Mouse (Mus musculus) heart, embryonic 15.5 days (tissue): Measurements from ENCODE around the gene Sde2. TPM values are rescaled to one million over a fixed set of nuclear protein-coding genes. Genes with fewer than 3 reads are reported as not detected.

Source experiments
- ATAC-seq: fragments of 200-750 bp; cut with Nextera tagmentation; replicated peaks from 2 replicates; pipeline ENCODE4 v1.8.0; 2017; ENCODE audit warnings: low read depth, moderate TSS enrichment; ENCODE audit not compliant: insufficient number of reproducible peaks, insufficient read depth, low FRiP score
- H3K27ac ChIP-seq: fragments of 300-500 bp; sonication (generic); 2 replicates; pipeline ENCODE4 v1.5.1; 2015; ENCODE audit warnings: mild to moderate bottlenecking, inconsistent platforms
- H3K27me3 ChIP-seq: fragments of 300-500 bp; sonication (generic); 2 replicates; pipeline ENCODE4 v1.6.1; 2015; ENCODE audit warnings: inconsistent platforms
- H3K36me3 ChIP-seq: fragments of 300-500 bp; sonication (generic); 2 replicates; pipeline ENCODE4 v1.6.1; 2015; ENCODE audit warnings: mild to moderate bottlenecking, inconsistent platforms
- H3K4me1 ChIP-seq: fragments of 300-500 bp; sonication (generic); replicated peaks from 2 replicates; pipeline ENCODE4 v1.6.1; 2015; ENCODE audit warnings: inconsistent platforms
- H3K4me2 ChIP-seq: fragments of 300-500 bp; sonication (generic); 2 replicates; pipeline ENCODE4 v1.6.1; 2015; ENCODE audit warnings: inconsistent platforms, mild to moderate bottlenecking, moderate library complexity
- H3K4me3 ChIP-seq: fragments of 300-500 bp; sonication (generic); 2 replicates; pipeline ENCODE4 v1.5.1; 2015; ENCODE audit warnings: mild to moderate bottlenecking, inconsistent platforms
- H3K9ac ChIP-seq: fragments of 300-500 bp; sonication (generic); 2 replicates; pipeline ENCODE4 v1.6.1; 2015; ENCODE audit warnings: mild to moderate bottlenecking, inconsistent platforms
- H3K9me3 ChIP-seq: fragments of 300-500 bp; sonication (generic); replicated peaks from 2 replicates; pipeline ENCODE4 v1.6.1; 2016; ENCODE audit warnings: inconsistent platforms
- WGBS: fragments of 180-500 bp; shearing (Covaris S2); methylation state at CpG from one replicate; pipeline ENCODE4 v1.1.7; 2015; ENCODE audit warnings: mixed read lengths; 5-methylcytosine and 5-hydroxymethylcytosine counted together
- polyA plus RNA-seq: library from polyadenylated mRNA; unstranded; fragments of >200 nt; fragmentation: Nextera tagmentation; extraction: Ambion mirVana; gene quantifications from 2 replicates; pipeline ENCODE4 v1.2.1, GENCODE M21; 2015

The Sde2 gene
- polyA plus RNA-seq, 1 experiment from 2014 or later, result 20.8 TPM

DNA sequence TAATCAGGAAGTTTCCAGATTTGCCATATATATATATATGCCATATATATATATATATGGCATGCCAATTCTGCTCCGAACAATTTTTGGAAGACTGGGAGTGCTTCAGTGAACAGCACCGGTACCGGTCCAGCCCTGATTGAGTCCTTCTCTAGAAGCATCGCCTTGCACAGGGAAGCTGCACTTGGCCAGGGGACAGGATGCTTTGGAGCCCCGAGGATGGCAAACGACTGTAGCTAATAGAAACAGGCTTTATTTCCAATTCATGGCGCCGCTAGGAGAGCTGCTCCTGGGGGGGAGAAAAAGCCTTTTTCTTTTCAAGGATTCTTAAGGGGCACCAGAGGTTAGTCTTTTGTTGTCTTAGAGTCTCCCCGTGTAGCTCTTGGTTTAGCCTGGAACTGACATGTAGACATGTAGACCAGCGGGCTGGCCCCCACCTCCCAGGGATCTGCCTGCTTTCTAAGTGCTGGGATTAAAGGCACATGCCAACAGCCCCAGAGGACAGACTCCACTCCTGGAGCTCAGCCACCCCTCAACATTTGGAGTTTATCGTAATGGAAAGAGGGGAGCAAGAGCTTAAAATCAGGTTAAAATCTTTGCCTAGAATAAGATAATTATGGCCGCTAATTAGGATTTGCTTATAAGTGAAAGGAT is 35.4 kb upstream of the Sde2 start:
- Histone ChIP-seq H3K4me2 (no peak overlapping the region), H3K9ac (no peak overlapping the region), H3K4me3 (no peak overlapping the region), H3K36me3 (peaks cover 6% of the 10 kb centered on the region), H3K27ac (no peak overlapping the region), H3K27me3 (no peaks in the 10 kb centered on the region), H3K9me3 (no peaks in the 10 kb centered on the region), H3K4me1 (peaks cover 18% of the 10 kb centered on the region)
- ATAC-seq, result no peak
- WGBS, result 63% methylated on average over 12 of the region's 12 CpGs

DNA sequence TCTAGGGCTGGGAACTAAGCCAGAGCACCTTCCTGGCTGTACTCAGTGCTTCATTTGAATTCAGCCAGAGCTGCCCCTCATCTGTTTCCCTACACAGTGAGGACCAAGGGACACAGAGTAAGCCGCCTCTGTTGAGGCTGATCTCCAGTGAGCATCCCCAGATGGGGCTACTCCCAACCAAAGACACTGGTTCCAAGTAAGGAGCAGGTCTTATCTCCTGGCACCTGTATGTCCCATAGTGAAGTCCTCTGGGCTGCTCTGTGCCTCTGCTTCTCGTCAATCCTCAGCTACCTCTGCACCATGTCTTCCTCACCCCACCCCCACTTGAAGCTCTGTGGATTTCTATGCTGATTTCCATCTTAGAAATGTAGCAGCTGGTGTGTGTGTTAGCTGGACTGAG is 32.9 kb upstream of the Sde2 start:
- Histone ChIP-seq H3K27ac (no peak overlapping the region), H3K27me3 (no peaks in the 10 kb centered on the region), H3K4me2 (no peak overlapping the region), H3K4me1 (peaks cover 12% of the 10 kb centered on the region), H3K36me3 (no peaks in the 10 kb centered on the region), H3K4me3 (no peak overlapping the region), H3K9me3 (no peaks in the 10 kb centered on the region), H3K9ac (no peak overlapping the region)
- WGBS, result 40% methylated on average over 2 of the region's 2 CpGs
- no peak for ATAC-seq

DNA sequence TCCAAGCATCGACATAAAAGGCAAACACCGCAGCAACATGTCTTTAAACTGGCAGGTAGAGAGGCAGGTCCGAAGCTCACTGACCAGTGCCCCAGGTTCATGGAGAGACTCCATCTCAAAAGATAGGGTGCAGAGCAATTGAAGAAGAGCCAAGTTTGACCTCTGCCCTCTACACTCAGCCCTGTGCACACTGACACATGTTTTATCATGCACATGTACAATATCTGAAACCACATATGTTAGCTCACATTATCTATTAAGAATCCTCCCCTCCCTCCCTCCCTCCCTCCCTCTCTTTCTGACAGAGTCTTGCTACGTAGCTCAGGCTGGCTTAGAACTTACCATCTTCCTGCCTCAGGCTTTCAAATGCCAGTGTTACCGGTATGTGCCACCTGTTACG is 29.8 kb upstream of the Sde2 start:
- ATAC-seq, result no peak
- whole genome bisulfite sequencing, result 81% methylated on average over 6 of the region's 6 CpGs
- no peaks in the 10 kb centered on the region for H3K4me1 ChIP-seq

DNA sequence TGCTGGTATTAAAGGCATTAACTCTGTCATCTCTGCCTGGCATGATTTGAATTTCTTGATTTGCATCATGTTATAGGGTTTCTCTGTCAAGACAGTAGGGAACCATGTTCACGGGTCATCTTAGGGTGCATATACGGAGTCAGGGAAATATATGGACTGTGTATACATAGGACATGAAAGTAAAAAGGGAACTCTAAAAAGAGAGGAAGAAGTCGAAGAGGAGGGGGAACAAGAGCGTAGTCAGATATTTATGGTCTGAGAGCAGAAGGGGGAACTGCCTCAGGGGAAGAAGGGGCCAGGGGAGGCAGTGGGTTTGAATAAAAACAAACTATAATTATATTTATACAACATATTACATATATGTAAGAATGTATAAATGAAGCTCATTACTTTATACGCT is 28.7 kb upstream of the Sde2 start:
- WGBS, result 78% methylated on average over 5 of the region's 5 CpGs
- no peak overlapping the region for H3K4me3 ChIP-seq
- H3K4me2 ChIP-seq, result no peak overlapping the region
- no peak overlapping the region for H3K9ac ChIP-seq
- ATAC-seq, result no peak
- H3K36me3 ChIP-seq, result no peaks in the 10 kb centered on the region
- H3K4me1 ChIP-seq, result no peaks in the 10 kb centered on the region
- no peaks in the 10 kb centered on the region for H3K27me3 ChIP-seq
- H3K9me3 ChIP-seq, result no peaks in the 10 kb centered on the region
- no peak overlapping the region for H3K27ac ChIP-seq

More for the DNA sequence above, 29.8 kb upstream of the Sde2 start:
- Histone ChIP-seq H3K9me3 (no peaks in the 10 kb centered on the region), H3K27ac (no peak overlapping the region), H3K4me3 (no peak overlapping the region), H3K9ac (no peak overlapping the region), H3K4me2 (no peak overlapping the region), H3K27me3 (no peaks in the 10 kb centered on the region), H3K36me3 (no peaks in the 10 kb centered on the region)

DNA sequence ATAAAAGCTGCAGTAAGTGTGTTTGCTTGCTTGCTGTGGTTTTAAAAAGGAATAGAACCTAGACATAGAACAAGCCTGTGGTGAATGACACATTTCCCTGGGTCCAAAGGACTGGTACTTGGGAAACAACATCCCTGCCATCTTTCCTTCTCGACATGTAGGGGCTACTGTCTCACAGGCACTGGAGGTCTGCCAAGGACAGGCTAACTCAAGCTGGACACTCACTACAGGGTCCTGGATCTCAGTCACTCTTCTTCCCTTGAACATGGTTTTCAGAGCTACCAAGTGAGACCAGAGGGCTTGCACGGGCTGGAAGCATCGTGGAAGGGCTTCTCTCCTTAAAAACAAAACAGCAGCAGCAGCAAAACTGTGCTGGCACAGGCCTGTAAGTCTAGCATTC is 27.2 kb upstream of the Sde2 start:
- Histone ChIP-seq H3K27ac (no peak overlapping the region), H3K9me3 (no peaks in the 10 kb centered on the region), H3K36me3 (no peaks in the 10 kb centered on the region), H3K4me2 (no peak overlapping the region), H3K4me3 (no peak overlapping the region), H3K27me3 (no peaks in the 10 kb centered on the region), H3K4me1 (no peaks in the 10 kb centered on the region), H3K9ac (no peak overlapping the region)
- 73% methylated on average over 3 of the region's 3 CpGs for WGBS
- no peak for ATAC-seq

DNA sequence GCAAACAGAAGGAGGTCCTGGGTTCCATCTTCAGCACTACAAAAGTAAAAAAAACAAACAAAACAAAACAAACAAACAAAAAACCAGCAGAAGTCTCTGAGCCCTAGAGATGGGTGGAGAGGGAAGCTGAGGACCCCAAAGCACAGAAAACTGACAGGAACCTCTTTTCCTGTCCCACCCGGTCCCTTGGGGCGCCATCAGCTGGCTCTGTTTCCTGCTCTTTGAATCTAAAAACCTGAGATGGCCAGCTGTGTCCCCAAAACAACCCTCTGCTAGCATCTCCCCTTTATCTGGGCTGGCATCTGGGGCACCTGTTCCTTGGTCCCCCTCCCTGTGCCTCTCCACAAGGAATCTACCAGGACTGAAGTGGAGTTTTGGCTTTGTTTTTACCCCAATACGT is 26.2 kb upstream of the Sde2 start:
- Histone ChIP-seq H3K27ac (no peak overlapping the region), H3K4me3 (no peak overlapping the region), H3K36me3 (no peaks in the 10 kb centered on the region), H3K9ac (no peak overlapping the region), H3K9me3 (no peaks in the 10 kb centered on the region), H3K4me2 (no peak overlapping the region), H3K4me1 (peaks cover 2% of the 10 kb centered on the region), H3K27me3 (no peaks in the 10 kb centered on the region)
- WGBS, result 55% methylated on average over 3 of the region's 3 CpGs
- no peak for ATAC-seq

DNA sequence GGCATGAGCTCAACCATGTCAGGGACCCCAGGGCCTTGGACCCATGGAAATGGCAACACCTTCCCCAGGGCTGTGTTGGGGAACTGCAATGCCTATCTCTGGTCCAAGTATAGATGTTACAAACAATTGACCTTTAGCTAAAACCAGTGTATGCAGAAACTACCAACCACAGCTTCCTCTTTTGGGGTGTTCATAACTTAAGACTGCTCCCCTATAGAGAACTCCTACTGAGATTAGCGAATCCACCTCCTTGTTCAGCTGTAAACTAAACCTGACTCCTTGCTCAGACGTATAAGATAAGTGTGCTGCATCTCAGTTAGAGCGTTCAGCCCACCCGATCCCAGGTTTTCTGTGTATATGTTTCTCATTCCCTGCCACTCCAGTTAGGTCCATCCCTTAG is 24.3 kb upstream of the Sde2 start:
- Histone ChIP-seq H3K9ac (no peak overlapping the region), H3K27ac (no peak overlapping the region), H3K4me3 (no peak overlapping the region), H3K27me3 (no peaks in the 10 kb centered on the region), H3K4me1 (peaks cover 15% of the 10 kb centered on the region), H3K36me3 (no peaks in the 10 kb centered on the region), H3K9me3 (no peaks in the 10 kb centered on the region), H3K4me2 (no peak overlapping the region)
- 83% methylated on average over 4 of the region's 4 CpGs for WGBS
- ATAC-seq, result no peak

DNA sequence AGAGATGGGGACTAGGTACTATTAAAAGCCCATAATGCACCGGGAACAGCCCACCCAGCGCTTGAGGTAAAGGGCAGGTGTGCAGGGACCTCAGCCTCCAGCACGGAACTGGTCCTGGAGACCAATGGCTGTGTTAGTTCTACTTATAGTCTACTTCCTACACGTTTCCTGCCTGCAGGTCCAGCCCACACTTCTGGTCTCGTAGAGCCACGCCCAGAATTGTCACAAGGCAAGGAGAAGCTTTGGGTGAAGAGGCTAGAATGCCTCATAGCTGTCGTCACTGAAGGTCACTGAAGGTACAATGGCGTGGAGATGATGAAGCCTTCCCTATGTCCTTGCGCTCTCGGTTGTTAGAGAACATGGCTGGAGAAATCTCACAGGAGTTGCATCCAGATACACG is 21.2 kb upstream of the Sde2 start:
- no peak overlapping the region for H3K27ac ChIP-seq
- H3K9ac ChIP-seq, result no peak overlapping the region
- no peak overlapping the region for H3K4me3 ChIP-seq
- H3K4me1 ChIP-seq, result peaks cover 15% of the 10 kb centered on the region
- WGBS, result 70% methylated on average over 11 of the region's 11 CpGs
- peak overlapping the region; percentile 44; the same call in 1 of the 2 replicates for H3K4me2 ChIP-seq
- no peak for ATAC-seq
- H3K9me3 ChIP-seq, result no peaks in the 10 kb centered on the region
- H3K27me3 ChIP-seq, result no peaks in the 10 kb centered on the region
- no peaks in the 10 kb centered on the region for H3K36me3 ChIP-seq

DNA sequence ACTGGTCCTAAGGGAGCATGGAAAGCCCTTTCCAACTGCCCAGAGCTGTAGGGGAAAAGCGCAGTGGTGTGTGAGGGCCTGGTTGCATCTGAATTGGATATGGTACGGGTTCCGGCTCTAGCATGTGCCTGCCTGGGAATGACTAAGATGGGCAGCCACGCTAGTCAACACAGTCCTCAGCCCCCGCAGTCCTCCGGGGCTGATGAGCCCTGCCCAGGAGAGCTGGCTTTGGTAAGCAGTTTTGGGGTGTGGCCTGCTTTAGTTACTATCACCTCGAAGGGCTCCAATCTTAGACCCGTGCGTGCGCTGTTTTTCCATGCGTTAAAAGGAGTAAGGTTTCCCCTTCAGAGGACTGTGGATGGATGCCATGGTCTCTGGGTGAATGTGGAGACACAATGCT is 20.8 kb upstream of the Sde2 start:
- no peaks in the 10 kb centered on the region for H3K36me3 ChIP-seq
- H3K4me1 ChIP-seq, result peaks cover 15% of the 10 kb centered on the region
- 59% methylated on average over 11 of the region's 11 CpGs for WGBS
- H3K9ac ChIP-seq, result no peak overlapping the region
- ATAC-seq, result peak; percentile 47; the same call in 1 of the 2 replicates
- H3K9me3 ChIP-seq, result no peaks in the 10 kb centered on the region
- H3K27ac ChIP-seq, result peak overlapping the region; percentile 46; the same call in 1 of the 2 replicates
- H3K4me3 ChIP-seq, result no peak overlapping the region; the same call in 1 of the 2 replicates
- H3K4me2 ChIP-seq, result peak overlapping the region; percentile 44
- H3K27me3 ChIP-seq, result no peaks in the 10 kb centered on the region

DNA sequence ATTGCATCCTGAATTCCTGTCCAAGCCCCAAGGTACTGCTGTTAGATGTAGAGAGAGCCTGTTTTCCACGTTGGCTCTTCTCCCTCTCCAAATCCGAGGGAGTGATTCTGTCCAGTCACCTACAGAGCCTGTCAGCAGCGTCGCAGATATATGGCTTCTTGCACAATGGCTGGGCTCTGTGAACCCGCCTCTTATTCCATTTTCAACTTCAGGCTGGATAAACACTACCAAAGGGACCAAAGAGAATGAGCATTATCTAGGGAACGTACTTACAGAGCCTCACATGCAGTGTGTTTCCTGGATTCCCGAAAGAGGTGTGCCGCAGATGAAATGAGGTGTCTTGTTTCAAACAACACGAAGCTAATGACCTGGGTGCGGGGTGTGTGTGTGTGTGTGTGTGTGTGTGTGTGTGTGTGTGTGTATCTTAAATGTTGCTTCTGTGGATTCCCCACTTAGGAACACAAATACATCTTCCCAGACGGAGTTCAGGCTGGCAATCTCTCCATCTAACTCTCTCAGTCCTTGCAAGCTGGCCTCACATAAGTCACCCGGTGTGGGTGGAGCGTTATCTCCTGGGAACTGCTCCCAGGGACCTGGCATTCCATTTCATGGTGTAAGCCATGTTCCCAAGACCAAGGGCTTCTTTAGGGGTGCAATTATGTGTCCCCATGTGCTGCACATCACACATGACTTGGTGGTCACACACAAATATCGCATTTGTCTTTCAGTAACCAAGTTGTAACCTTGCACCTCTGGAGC is 20.2 kb upstream of the Sde2 start:
- H3K27me3 ChIP-seq, result no peaks in the 10 kb centered on the region
- 26% methylated on average over 14 of the region's 14 CpGs for WGBS
- H3K9me3 ChIP-seq, result no peaks in the 10 kb centered on the region
- peaks cover 15% of the 10 kb centered on the region for H3K4me1 ChIP-seq
- no peaks in the 10 kb centered on the region for H3K36me3 ChIP-seq
- H3K4me3 ChIP-seq, result no peak overlapping the region; the same call in 1 of the 2 replicates
- no peak overlapping the region for H3K9ac ChIP-seq
- peak overlapping the region; percentile 46; the same call in 1 of the 2 replicates for H3K27ac ChIP-seq
- no peak for ATAC-seq
- peak overlapping the region; percentile 44 for H3K4me2 ChIP-seq

DNA sequence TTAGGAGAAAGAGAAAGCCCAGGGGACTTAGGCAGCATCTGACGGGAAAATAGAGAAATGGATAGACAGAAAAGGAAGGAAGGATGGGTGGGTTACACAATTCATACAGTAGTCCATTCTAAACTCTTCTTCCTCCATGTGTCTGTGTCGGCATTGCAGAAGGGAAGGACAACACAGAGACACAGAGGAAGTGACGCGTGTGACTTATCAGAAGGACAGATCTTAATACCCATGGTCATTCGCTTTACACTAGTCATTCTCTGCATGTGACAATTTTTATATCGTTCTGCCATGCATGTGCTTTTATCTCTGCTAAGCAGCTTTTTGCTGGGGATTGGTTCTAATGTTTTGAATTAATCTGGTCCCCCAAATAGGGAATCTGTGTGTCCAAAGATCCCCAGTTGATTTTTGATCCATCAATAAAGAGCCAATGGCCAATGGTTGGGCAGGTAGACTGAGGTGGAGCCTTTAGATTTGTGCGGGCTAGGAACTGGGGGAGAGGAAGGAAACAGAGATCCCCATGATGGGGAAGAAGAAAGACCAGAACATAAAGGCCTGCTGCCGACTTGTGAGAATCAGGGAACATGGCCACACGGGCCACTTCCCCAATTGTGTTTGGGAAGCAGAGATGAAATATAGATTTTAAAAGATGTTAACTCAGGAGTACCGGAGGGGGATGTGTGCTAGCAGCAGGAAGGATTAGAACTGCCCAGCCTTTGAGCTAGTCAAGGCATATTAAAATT is 15.5 kb upstream of the Sde2 start:
- H3K36me3 ChIP-seq, result no peaks in the 10 kb centered on the region
- H3K4me2 ChIP-seq, result no peak overlapping the region
- 74% methylated on average over 10 of the region's 10 CpGs for WGBS
- H3K9ac ChIP-seq, result no peak overlapping the region
- no peak overlapping the region for H3K27ac ChIP-seq
- no peaks in the 10 kb centered on the region for H3K9me3 ChIP-seq
- no peak for ATAC-seq
- peaks cover 6% of the 10 kb centered on the region for H3K4me1 ChIP-seq
- H3K4me3 ChIP-seq, result no peak overlapping the region
- no peaks in the 10 kb centered on the region for H3K27me3 ChIP-seq
